Mouse (Mus musculus): Measurements from ENCODE around the gene Ppie.
"Not testable (repeated sequence)": the region's sequence is repeated elsewhere in the genome, so short reads cannot be mapped to it uniquely, and the experiment has no call there.

DNA sequence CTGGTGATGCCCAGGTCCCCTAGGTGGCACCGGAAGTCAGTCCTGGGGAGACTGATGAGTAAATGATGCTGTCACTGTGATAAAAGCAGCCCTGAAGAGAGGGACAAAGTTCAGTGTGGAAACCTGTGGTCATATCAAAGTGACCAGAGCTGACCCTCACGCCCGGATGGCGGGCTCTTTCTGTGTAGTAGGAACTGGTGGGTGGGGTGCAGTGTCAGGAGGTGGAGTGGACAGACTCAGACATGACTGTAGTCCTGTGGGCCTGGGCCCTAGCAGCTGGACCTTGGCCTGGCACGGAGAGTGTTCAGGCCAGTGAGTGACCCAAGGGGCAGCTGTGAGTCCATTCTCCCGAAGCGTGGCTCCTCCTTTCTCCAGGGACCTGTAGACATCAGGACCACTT, 33.8 kb downstream of the Ppie start:
- not testable (repeated sequence) for TF ChIP-seq CTCF, POLR2A (IDR thresholded peaks at IDR 0.05; ENCODE audit: insufficient read depth, low read depth, low read length)

Data from olfactory bulb, adult 2 months (tissue).